Mouse (Mus musculus): ENCODE data around the gene 0610037L13Rik. TPM values are rescaled to one million over a fixed set of nuclear protein-coding genes. Genes with fewer than 3 reads are reported as not detected.
A peak's percentile ranks its signal among the peaks of the same experiment; 100 is the strongest.

0610037L13Rik gene
- polyA plus RNA-seq, 1 experiment from 2014 or later = 78.3 TPM

DNA sequence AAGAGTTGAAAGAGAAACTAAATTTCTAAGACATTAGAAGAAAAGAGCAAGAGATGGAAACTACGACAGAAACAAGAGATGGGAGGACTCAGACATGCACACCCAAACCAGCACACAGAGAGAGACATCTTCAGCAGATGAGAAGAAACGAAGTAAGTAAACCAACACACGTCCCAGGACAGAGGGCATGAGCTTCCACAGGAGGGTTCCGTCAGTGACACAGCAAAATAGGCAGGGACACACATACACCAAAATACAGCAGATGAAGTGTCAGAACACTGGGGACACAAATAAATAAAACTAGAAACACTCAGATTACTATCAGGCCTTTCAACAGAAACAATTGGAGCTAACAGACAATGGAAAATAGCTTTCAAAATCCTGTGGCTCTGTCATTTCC lies 20.4 kb downstream of the 0610037L13Rik start:
- DNase-seq (ENCODE audit: low spot score) = no peak

DNA sequence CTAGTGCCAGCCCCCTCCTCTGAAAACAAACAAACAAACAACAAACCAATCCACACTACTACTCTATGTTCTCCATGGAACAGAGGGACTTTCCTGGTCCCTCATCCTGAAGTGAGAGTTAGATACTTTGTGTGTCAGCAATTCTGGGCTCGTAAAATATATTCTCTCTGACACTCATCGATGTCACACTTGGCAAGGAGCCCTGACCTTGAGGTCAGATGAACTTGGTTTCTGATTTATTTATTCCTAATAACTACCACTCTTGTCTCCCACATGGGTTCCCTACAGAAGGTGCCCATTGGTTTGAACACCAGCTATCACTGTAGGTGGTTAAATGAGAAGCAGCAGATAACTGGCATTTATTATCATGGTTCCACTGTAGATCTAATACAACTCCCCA lies 30.7 kb downstream of the 0610037L13Rik start:
- no peak for DNase-seq (ENCODE audit: low spot score)

DNA sequence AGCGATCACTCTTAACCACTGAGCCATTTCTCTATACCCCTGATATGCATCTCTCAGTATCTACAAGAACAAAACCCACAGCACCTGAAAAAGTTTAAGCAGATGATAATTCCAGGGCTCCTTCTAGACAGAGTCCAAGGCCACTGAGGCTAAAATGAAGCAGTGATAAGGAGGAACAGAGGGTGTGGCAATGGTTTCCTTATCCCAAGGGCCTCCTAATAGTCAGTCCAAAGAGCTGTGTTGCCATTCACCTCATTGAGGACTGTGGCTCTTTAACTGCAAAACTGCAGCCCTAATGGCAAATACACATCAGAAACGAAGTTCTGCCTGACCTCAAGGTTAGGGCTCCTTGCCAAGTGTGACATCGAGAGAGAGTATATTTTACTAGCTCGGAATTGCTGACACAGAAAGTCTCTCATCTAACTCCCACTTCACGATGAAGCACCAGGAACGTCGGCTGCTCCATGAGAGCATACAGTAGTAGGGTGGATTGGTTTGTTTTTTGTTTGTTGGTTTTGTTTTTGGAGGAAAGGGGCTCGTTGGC lies 31.6 kb downstream of the 0610037L13Rik start:
- no peak for DNase-seq (ENCODE audit: low spot score)

DNA sequence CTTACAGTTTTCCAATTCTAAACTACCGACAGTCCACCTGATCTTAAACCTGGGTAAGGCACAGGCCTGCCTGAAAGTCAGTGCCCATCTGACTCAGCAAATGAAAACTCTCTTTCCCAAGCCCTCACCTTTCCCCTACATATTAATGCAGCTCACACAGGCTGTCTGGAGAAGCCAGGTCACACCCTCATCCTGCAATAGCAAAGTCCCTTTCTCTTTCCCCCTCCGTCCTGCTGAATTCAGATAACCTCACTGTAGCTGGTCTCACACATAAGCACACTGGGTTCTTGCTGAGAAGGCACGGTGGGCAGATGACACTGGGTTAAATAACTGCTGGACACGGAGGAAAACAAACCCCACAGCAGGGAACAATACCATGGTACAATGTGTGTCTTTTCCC lies 32.3 kb downstream of the 0610037L13Rik start:
- DNase-seq (ENCODE audit: low spot score) = no peak

DNA sequence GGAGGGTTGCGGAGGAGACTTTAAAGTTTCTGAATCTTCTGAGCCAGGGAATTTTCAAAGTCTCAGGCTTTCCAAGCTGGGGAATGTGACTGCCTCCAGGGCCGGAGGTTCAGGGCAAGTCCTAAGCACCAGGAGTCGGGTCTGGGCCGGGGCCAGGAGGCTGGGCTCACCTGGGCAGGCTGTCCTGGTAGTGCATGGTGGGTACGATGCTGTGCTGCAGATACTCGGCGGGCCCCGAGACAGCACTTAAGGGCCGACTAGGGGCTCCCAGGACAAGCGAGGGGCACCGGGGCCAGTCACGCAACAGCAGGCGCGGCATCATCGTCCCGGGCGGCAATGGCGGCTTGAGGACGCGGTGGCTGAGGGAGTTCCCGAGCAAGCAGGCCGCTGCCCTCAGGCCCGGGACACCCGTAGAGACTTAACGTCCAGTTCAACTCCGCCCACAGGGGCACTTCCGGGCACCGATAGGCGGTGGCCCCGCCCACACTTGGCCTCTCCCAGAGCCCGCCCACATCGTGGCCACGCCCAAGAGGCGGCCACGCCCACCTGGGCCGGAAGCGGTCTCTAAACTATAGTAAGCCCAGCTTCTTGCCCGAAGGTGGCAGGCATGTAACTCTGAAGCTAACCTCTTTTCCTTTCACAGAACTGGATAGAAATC lies 33.7 kb downstream of the 0610037L13Rik start, which contains the start of gene Cpt2:
Cpt2 (minus strand) TSS at position 466 of the 658 bp plus-strand sequence.
- peak; percentile 96 for DNase-seq (ENCODE audit: low spot score)

DNA sequence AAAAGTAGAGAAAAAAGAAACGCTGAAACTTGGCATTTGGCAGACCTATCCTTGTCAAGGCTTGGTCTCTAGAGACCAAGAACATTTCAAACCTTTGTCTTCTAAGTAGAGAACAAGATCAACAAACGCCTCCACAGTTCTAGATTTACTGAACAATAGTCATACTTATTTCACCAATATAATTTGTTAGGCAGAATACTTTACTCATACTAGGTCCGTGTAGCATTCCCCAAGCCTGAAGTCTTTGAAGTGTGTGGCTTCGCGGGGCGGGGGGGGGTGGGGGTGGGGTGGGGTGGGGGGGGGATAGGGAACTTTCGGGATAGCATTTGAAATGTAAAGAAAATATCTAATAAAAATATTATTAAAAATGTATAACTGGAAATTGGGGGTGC lies 34.2 kb downstream of the 0610037L13Rik start:
- no peak for DNase-seq (ENCODE audit: low spot score)

DNA sequence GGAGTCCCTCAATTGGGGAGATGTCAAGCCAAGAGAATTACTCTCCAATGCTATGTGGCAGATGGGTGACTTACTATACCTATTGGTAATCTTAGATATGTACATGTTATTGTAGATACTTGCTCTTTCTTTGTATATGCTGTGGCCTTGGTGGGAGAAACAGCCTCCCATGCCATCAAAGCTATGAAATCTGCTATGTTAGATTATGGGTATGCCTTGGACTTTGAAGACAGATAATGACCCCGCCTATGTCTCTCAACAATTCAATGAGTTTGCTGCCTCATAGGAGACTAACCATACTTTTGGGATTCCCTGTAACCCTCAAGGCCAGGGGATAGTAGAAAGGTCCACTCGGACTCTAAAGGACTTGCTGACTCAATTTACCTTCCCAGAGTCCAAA lies 38.7 kb downstream of the 0610037L13Rik start:
- DNase-seq (ENCODE audit: low spot score) = no peak

DNA sequence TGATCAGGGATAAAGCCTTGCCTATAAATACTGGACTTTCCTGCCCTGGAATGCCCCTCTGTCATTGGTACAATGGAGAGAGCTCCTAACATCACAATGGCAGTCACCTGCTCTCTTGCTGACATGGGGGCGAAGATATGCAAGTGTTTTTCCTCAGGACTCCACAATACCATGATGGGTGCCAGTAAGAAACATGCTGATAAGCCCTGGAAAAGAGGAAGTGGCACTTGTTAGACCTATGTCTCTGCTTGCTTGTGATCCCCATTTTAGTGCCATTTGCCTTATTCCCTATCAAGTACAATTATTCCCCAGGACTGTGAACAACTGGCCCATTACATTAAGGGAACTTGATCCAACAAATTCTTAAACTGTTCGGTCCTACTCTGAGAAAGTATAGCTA lies 39.1 kb downstream of the 0610037L13Rik start:
- DNase-seq (ENCODE audit: low spot score) = no peak

DNA sequence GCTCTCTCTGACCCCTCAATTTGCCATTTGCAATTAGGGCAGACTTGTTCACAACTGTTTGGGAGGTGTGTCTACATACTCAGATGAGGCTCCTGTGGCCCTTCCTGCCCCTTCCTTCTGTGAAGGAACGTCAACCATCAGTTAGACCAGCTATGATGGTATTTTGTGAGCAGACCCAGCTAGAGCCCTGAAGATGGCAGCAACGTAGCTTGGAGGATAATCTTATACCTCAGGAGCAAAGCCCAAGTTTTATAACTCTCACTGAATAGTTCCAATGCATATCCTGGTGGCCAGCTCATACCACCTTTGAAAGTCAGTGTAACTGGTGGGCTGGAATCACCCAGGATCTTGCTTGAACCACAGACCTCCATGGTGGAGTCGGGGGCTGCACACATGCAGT lies 41.8 kb downstream of the 0610037L13Rik start:
- DNase-seq (ENCODE audit: low spot score) = no peak

DNA sequence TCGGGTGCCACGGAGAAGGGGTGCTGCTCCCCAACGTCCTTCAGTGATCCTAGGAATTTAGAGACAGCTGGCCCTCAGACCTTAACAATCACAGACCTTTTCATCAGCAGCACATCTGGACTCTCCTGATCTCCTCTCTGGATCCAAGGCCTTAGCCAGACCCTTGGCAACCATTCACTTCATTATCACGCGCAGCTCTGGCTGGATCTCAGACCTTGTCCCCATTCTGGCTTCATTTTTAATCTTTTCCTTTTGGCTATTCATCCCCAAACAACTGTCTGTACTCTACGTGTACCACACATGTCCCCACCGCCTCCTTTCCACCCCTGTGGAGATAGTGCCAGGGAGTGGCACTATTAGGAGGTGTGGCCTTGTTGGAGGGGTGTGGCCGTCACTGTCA lies 43.6 kb downstream of the 0610037L13Rik start:
- DNase-seq (ENCODE audit: low spot score) = no peak

DNA sequence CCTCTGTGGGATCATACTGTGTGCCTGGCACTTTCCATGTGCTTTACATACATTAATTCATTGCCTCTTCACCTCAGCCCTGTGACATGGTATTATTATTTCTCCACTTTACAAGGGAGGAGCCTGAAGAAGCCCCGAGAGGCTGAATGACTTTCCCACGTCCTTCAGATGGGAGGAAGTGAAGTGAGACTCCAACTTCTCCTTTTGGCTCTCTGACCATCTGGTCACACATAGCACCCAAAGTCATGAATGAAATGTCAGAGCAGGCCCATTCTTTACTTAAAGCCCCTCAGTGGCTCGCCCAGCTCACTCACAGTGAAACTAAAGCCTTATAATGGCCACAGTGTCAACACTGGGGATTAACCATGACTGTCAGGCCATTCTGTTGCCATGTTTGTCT lies 45.6 kb downstream of the 0610037L13Rik start:
- DNase-seq (ENCODE audit: low spot score) = no peak

DNA sequence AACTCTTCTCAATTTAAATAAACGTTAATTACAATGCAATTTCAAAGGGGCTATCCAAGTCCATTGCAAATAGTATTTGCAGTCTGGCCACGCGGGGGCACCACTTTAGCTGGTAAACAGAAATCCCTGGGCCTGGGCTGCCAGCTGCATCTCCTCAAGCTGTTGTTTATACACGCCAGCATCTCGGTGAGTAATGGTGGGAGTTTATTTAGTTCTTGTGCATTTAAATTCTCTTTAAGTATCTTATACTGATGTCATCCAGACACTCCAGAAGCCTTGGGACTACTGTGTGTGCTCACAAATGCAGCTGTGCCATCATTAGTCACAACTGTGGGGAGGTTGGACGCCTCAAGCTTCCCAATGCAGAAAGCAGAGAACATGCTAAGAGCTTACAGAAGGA lies 47.7 kb downstream of the 0610037L13Rik start:
- DNase-seq (ENCODE audit: low spot score) = peak; percentile 69

DNA sequence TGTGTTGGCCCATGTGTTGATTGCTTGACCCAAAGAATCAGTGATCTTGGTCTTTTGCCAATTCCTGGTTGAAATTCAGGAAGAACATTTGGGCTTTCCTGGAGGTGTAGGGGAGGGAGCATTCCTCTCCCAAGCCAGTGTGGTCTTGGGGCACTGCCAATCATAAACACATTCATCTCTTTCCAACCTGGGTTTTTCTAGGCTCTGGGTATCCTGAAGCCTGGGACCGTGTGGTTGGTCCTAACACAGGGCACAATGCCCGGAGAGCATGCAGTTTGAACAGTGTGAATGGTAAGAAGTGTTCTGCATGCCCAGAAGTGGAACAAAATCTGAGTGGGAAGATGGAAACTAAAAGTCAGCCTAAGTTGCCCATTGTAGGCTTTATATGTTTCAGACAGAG lies 48.5 kb downstream of the 0610037L13Rik start:
- DNase-seq (ENCODE audit: low spot score) = no peak

DNA sequence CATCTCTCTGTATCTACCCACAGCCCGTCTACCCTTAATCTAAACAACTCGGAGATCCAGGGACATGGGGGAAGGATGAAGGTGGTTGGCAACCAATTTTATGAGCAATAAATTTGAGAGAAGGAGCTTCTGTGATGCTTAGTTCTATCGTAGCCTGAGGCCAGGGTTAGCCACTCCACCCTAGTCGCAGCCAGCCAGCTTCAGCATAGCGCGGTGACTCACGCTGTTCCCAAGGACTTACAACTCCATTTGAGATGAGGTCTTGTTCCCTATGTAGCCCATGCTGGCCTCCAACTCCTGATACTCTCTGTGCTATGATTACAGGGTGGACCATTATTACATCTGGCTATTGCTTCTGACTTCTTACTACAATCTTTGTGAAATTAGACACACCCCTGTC lies 53.1 kb downstream of the 0610037L13Rik start:
- no peak for DNase-seq (ENCODE audit: low spot score)

DNA sequence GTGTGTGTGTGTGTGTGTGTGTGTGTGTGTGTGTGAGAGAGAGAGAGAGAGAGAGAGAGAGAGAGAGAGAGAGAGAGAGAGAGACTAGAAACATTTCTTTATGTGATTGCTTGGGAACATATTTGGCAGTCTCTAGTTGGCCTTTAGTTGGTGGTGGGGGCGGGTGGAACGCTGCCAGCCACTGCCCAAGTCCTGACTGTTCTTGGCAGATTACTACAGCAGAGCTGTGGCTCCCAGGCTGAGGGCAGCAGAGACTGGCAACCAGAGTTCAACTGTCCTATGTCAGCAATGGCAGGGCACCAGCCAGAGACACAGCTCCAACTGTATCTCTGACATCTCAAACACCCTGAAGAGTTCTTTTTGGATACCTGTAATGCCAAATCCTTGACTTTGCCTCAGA lies 54.5 kb downstream of the 0610037L13Rik start:
- no peak for DNase-seq (ENCODE audit: low spot score)

Other genes starting within 250 kb of the 0610037L13Rik start
- gene Dmrtb1, start 205.6 kb upstream of the 0610037L13Rik start, polyA plus RNA-seq (2015; fragmentation: Nextera tagmentation; extraction: Ambion mirVana) = 0.30 and 0.43 TPM in 2 replicates
- gene Lrp8, start 87.6 kb upstream of the 0610037L13Rik start, polyA plus RNA-seq (2015; fragmentation: Nextera tagmentation; extraction: Ambion mirVana) = 5.0 and 5.2 TPM in 2 replicates
- gene Magoh, start 10.1 kb upstream of the 0610037L13Rik start, polyA plus RNA-seq (2015; fragmentation: Nextera tagmentation; extraction: Ambion mirVana) = 293 and 314 TPM in 2 replicates
- 20.7 and 20.9 TPM in 2 replicates for gene Cpt2, start 33.8 kb downstream of the 0610037L13Rik start, polyA plus RNA-seq (2015; fragmentation: Nextera tagmentation; extraction: Ambion mirVana)
- not detected in 2 replicates for gene Slc1a7, start 78.5 kb downstream of the 0610037L13Rik start, polyA plus RNA-seq (2015; fragmentation: Nextera tagmentation; extraction: Ambion mirVana)
- 0.32 and 0.36 TPM in 2 replicates for gene Podn, start 206.6 kb downstream of the 0610037L13Rik start, polyA plus RNA-seq (2015; fragmentation: Nextera tagmentation; extraction: Ambion mirVana)

Measured in thymus, postnatal 0 days (tissue).